Mouse (Mus musculus): ENCODE data around the gene Stum.

- TF ChIP-seq TAL1 (IDR thresholded peaks at IDR 0.05; ENCODE audit: low read length) (no peak), GATA1 (IDR thresholded peaks at IDR 0.05; ENCODE audit: low read length) (no peak)
These were observed 54.4 kb downstream of the Stum start for GRCm38 (mm10) chr1:180428871-180429270.
